Mouse (Mus musculus) liver, embryonic 11.5 days (tissue): ENCODE data around the gene Ndufs8. TPM values are rescaled to one million over a fixed set of nuclear protein-coding genes. Genes with fewer than 3 reads are reported as not detected.

Experiments
- ATAC-seq: fragments of 200-750 bp; cut with Nextera tagmentation; replicated peaks from 2 replicates; pipeline ENCODE4 v1.8.0; 2017; ENCODE audit warnings: moderate number of reproducible peaks, mild to moderate bottlenecking, moderate TSS enrichment, moderate library complexity; ENCODE audit not compliant: low FRiP score
- DNase-seq: peaks from one replicate; pipeline ENCODE4 v3.0.0-alpha.2; 2017; ENCODE audit warnings: low spot score
- H3K27ac ChIP-seq: fragments of 300-500 bp; sonication (generic); 2 replicates; pipeline ENCODE4 v1.5.1; 2014; ENCODE audit warnings: mild to moderate bottlenecking, low read depth, low read length, control low read depth
- H3K27me3 ChIP-seq: fragments of 300-500 bp; sonication (generic); replicated peaks from 2 replicates; pipeline ENCODE4 v1.6.1; 2014; ENCODE audit warnings: low read length, mixed read lengths; ENCODE audit not compliant: control insufficient read depth, insufficient read depth
- H3K36me3 ChIP-seq: fragments of 300-500 bp; sonication (generic); 2 replicates; pipeline ENCODE4 v1.6.1; 2014; ENCODE audit warnings: mild to moderate bottlenecking, low read length, moderate library complexity, mixed read lengths; ENCODE audit not compliant: control insufficient read depth, insufficient read depth
- H3K4me1 ChIP-seq: fragments of 300-500 bp; sonication (generic); replicated peaks from 2 replicates; pipeline ENCODE4 v1.6.1; 2014; ENCODE audit warnings: low read length, mixed read lengths; ENCODE audit not compliant: control insufficient read depth, insufficient read depth
- H3K4me2 ChIP-seq: fragments of 300-500 bp; sonication (generic); 2 replicates; pipeline ENCODE4 v1.6.1; 2014; ENCODE audit warnings: mild to moderate bottlenecking, control low read depth, moderate library complexity
- H3K4me3 ChIP-seq: fragments of 300-500 bp; sonication (generic); 2 replicates; pipeline ENCODE4 v1.5.1; 2014; ENCODE audit warnings: low read depth, low read length, control low read depth
- H3K9ac ChIP-seq: fragments of 300-500 bp; sonication (generic); 2 replicates; pipeline ENCODE4 v1.6.1; 2014; ENCODE audit warnings: low read depth, low read length, control low read depth
- H3K9me3 ChIP-seq: fragments of 300-500 bp; sonication (generic); 2 replicates; pipeline ENCODE4 v1.6.1; 2016; ENCODE audit warnings: low read length, inconsistent platforms, mixed read lengths; ENCODE audit not compliant: control insufficient read depth
- WGBS: fragments of 180-500 bp; shearing (Covaris S2); extraction: QIAGEN DNeasy Blood & Tissue Kit; methylation state at CpG from one replicate; pipeline ENCODE4 v1.1.7; 2014; 5-methylcytosine and 5-hydroxymethylcytosine counted together
- polyA plus RNA-seq: library from polyadenylated mRNA; unstranded; fragments of >200 nt; fragmentation: Nextera tagmentation; extraction: Ambion mirVana; gene quantifications from 2 replicates; pipeline ENCODE4 v1.2.1, GENCODE M21; 2014

Gene Ndufs8
- polyA plus RNA-seq, 1 experiment from 2014 or later: 287 TPM

DNA sequence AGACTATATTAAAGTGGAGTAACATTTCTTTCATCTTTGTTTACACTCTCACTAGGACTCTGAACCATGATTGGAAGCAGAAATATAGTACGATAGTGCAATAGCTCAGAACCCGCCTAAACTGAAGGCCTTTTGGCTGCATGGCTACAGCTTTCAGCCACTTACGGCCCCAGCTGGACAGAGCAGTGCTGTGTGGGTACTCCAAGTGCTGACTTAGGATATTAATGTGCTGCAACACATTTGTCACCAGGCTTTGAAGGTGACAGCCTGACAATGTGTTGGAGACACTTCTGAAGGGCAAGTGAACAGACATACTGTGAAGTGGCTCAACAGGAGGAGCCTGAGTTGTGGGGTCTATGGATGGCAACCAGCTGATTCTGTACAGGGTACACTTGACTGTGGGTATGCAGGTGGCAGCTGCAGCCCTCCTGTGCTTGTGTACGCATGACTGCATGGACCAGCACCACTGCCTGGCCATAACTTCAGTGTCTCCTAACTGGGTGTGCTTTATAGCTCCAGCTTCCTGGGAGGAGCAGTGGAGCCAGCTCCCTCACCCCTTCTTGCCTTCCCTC is 18.9 kb downstream of the Ndufs8 start:
- no peak overlapping the region for H3K9ac ChIP-seq
- peaks cover 19% of the 10 kb centered on the region for H3K36me3 ChIP-seq
- DNase-seq (no peak), ATAC-seq (no peak)
- no peak overlapping the region for H3K4me3 ChIP-seq
- H3K4me1 ChIP-seq: no peaks in the 10 kb centered on the region
- no peaks in the 10 kb centered on the region for H3K9me3 ChIP-seq
- no peak overlapping the region for H3K27ac ChIP-seq
- no peak overlapping the region for H3K4me2 ChIP-seq
- 88% methylated on average over 4 of the region's 4 CpGs for WGBS
- H3K27me3 ChIP-seq: no peaks in the 10 kb centered on the region

DNA sequence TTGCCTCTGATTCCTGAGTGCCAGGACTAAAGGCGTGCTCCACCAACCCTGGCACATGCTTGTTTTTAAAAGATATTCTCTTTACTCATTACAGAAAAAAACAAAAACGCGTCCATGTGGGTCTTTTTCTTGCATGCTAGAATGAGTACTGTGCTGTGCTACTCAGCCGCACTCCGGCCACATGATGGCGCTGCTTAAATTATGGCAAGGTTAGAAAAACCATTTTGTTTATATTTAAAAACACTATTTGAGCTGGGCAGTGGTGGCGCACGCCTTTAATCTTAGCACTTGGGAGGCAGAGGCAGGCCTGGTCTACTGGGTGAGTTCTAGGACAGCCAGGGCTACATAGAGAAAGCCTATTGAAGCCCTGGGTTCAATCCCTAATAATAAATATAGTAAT is 22.4 kb downstream of the Ndufs8 start:
- Histone ChIP-seq H3K4me3 (no peak overlapping the region), H3K4me2 (no peak overlapping the region), H3K36me3 (peaks cover 16% of the 10 kb centered on the region), H3K9ac (no peak overlapping the region), H3K27ac (no peak overlapping the region), H3K27me3 (no peaks in the 10 kb centered on the region), H3K4me1 (no peaks in the 10 kb centered on the region), H3K9me3 (no peaks in the 10 kb centered on the region)
- no peak for DNase-seq
- WGBS: 87% methylated on average over 8 of the region's 8 CpGs
- ATAC-seq: no peak

DNA sequence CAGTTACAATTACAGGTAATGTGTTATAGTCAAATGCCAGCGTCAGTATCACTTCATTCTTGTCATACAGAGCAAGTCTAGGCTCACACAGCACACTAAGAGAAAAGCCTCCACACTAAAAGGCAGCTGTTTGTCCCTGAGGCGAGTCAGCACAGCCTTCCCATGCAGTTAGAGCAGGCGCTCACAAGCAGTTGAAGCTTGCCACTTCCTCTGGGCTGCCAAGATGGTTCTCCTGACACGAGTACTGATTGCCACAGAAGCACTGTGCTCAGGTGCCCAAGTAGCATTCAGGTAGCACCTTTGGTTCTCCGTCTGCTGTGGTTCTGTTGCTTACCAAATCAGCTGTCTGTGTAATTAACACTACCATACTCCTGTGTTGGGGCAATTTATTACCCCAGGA is 23.5 kb downstream of the Ndufs8 start:
- H3K9me3 ChIP-seq: no peaks in the 10 kb centered on the region
- DNase-seq (no peak), ATAC-seq (no peak)
- no peak overlapping the region for H3K4me2 ChIP-seq
- no peak overlapping the region for H3K27ac ChIP-seq
- no peaks in the 10 kb centered on the region for H3K4me1 ChIP-seq
- no peak overlapping the region for H3K4me3 ChIP-seq
- no peaks in the 10 kb centered on the region for H3K27me3 ChIP-seq
- WGBS: 84% methylated on average over 5 of the region's 5 CpGs
- H3K36me3 ChIP-seq: peaks cover 15% of the 10 kb centered on the region
- H3K9ac ChIP-seq: no peak overlapping the region

DNA sequence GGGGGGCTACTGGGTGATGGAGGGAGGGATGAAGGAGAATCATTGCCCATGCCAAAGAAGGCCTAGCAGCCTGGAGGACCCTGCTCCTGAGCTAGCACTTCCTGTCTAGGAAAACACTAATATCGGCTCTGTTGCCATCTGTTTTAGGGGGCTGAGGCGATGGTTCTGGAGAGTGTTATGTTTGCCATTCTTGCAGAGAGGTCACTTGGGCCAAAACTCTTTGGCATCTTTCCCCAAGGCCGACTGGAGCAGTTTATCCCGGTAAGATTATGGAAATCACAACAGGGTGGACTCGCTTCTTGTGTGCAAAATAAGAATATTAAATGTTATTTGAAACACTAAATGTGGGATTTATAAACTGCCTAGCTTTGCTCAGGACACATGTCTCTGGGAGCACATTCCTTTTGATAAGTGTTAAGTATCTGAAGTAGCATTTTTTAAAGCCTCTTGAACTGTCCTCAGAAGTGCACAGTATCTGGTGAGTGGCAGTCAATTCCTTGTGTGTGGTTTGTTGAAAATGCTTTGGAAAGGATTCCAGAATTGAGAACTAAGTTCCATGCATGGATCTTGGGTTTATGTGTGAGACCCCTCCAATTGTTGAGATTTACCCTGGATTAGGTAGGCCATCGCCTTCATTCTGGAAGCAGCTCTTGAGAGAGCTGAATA is 28.1 kb downstream of the Ndufs8 start:
- ATAC-seq (no peak), DNase-seq (peak; percentile 10)
- Histone ChIP-seq H3K4me2 (no peak overlapping the region), H3K9me3 (no peaks in the 10 kb centered on the region), H3K27me3 (no peaks in the 10 kb centered on the region), H3K27ac (no peak overlapping the region), H3K36me3 (peaks cover 4% of the 10 kb centered on the region), H3K9ac (no peak overlapping the region), H3K4me1 (no peaks in the 10 kb centered on the region), H3K4me3 (no peak overlapping the region)
- 71% methylated on average over 6 of the region's 6 CpGs for WGBS

DNA sequence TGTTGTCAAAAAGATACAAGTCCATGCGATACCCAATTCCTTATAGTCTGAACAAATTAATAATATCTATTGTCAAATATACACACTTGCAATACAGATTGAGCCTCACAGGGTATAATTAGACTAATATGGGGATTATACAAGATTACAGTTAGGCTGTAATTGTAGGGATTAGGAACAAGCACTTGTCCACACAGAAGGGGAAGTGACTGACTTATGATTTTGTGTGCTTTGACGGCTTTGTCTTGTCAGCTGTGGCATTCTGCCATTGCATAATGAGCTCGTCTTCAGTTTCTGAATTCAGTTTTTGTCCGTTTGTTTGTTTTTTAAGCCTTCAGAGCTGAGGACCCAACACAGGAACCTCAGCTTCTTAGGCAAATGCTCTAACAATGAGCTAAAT is 30.4 kb downstream of the Ndufs8 start:
- ATAC-seq (no peak), DNase-seq (no peak)
- H3K4me2 ChIP-seq: no peak overlapping the region
- 84% methylated on average over 4 of the region's 4 CpGs for WGBS
- no peak overlapping the region for H3K4me3 ChIP-seq
- peaks cover 4% of the 10 kb centered on the region for H3K36me3 ChIP-seq
- H3K27me3 ChIP-seq: no peaks in the 10 kb centered on the region
- H3K27ac ChIP-seq: no peak overlapping the region
- H3K9ac ChIP-seq: no peak overlapping the region
- no peaks in the 10 kb centered on the region for H3K4me1 ChIP-seq
- no peaks in the 10 kb centered on the region for H3K9me3 ChIP-seq

DNA sequence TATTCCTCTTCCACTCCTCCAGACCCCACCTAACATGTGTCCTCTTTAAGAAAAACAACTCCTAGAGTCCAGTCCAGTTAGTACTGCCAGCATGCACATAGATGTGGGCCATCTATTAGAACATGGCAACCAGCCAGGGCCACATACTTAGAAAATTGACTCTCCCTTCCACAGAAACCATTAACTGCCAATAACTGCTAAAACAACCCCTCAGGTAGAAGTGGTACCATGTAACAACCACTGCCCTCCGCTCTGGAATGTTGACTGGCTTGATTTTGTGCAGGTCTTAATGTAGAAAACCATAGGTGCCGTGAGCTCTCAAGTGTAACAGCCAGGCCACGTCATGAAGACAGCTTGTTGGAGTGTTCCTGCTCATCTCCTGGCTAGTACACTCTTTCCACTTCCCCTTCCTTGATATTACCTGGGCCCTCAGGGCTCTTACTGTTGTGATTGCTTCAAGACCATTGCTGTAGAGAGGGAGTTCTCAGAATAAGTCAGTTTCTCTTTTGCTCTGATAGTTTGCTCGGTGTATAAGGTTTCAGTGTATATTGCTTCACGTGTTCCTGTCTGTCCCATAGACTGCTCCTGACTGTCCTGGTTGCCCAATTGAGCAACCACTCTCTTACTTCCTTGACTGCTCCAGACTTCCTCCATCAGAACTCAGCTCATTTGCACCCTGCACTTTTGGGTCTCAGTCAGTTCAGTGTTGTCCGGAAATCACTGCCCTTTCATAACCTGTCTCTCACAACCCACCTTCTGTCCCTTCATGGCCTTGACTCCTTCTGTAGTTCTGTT is 32.3 kb downstream of the Ndufs8 start:
- peaks cover 2% of the 10 kb centered on the region for H3K36me3 ChIP-seq
- WGBS: 81% methylated on average over 6 of the region's 6 CpGs
- H3K9ac ChIP-seq: no peak overlapping the region
- no peaks in the 10 kb centered on the region for H3K27me3 ChIP-seq
- no peak for DNase-seq
- H3K4me3 ChIP-seq: no peak overlapping the region
- no peak overlapping the region for H3K4me2 ChIP-seq
- H3K9me3 ChIP-seq: no peaks in the 10 kb centered on the region
- no peak overlapping the region for H3K27ac ChIP-seq
- no peak for ATAC-seq
- H3K4me1 ChIP-seq: no peaks in the 10 kb centered on the region

DNA sequence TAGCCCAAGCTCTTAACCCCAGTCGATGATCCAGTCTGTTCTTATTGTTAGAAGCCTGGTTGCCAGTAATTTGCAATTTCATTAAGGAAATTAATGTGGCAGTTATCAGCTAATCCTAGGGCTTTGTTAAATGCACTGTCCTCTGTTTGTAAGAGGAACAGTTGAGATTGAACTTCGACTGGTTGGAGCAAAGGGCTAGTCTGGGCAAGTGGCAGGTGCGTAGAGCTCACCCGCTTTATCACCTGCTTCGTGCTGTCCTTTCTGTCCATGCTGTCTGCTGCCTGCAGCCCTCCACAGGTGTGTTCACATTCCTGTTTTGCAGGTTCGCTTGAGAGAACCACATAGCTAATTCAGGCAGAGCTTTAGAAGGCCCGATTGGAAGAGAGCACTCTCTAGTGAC is 37.5 kb downstream of the Ndufs8 start:
- no peak overlapping the region for H3K4me3 ChIP-seq
- H3K27me3 ChIP-seq: no peaks in the 10 kb centered on the region
- DNase-seq (no peak), ATAC-seq (no peak)
- H3K9me3 ChIP-seq: no peaks in the 10 kb centered on the region
- 0 out of 2 replicates have a peak, but pooled peaks cover 2% of the 10 kb centered on the region for H3K36me3 ChIP-seq
- H3K4me1 ChIP-seq: no peaks in the 10 kb centered on the region
- no peak overlapping the region for H3K27ac ChIP-seq
- no peak overlapping the region for H3K9ac ChIP-seq
- 88% methylated on average over 7 of the region's 7 CpGs for WGBS
- H3K4me2 ChIP-seq: no peak overlapping the region

DNA sequence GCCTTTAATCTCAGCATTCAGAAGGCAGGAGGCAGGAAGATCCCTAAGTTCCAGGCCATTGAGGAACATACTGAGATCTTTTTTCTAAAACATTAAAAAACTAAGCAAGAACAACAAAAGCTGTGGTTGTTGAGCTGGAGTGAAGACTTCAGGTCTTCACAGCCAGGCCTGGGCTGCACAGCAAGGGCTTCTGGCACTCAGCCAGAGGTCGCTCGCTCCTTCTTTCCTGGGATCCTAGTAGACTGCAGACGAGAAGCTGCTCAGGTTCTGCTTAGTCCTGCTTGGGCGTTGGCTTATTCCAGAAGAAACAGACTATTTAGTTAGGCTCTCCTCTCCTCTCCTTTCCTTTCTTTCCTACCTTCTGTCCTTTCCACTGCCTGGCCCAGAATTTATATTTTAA is 40.2 kb downstream of the Ndufs8 start:
- no peak overlapping the region for H3K9ac ChIP-seq
- H3K4me3 ChIP-seq: no peak overlapping the region
- ATAC-seq (no peak), DNase-seq (no peak)
- WGBS: 82% methylated on average over 4 of the region's 4 CpGs
- no peak overlapping the region for H3K27ac ChIP-seq
- H3K36me3 ChIP-seq: 0 out of 2 replicates have a peak, but pooled peaks cover 2% of the 10 kb centered on the region
- H3K9me3 ChIP-seq: no peaks in the 10 kb centered on the region
- H3K4me2 ChIP-seq: no peak overlapping the region
- no peaks in the 10 kb centered on the region for H3K4me1 ChIP-seq
- H3K27me3 ChIP-seq: no peaks in the 10 kb centered on the region
